Mouse (Mus musculus) frontal cortex, postnatal 36 days (tissue): ENCODE results near the gene H2afy2.

Experiments
- DNase-seq, 2 experiments: peaks; one replicate each; pipeline ENCODE4 v3.0.0; 2022; ENCODE audit warnings: low spot score in 2 of 2

Gene H2afy2

DNA sequence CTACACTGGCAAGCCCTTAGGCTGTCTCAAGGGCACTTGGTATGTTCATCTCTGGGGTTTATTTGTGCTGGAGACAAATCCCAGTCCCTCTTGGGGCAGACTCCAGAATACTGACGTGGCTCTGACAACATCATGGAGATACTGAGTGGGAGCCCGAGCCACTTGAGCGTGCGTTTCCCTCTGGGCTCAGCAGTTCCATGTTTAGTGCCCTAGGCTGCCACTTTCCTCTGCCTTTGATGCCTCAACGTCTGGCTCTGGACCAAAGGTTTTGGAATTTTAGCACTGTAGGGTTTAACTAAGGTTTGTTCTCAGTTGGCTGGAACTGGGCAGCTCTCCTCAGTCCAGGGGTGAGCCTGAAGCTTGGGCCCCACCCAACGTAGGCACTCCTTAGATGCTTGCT lies 60.7 kb downstream of the H2afy2 start:
- DNase-seq, result no peak

DNA sequence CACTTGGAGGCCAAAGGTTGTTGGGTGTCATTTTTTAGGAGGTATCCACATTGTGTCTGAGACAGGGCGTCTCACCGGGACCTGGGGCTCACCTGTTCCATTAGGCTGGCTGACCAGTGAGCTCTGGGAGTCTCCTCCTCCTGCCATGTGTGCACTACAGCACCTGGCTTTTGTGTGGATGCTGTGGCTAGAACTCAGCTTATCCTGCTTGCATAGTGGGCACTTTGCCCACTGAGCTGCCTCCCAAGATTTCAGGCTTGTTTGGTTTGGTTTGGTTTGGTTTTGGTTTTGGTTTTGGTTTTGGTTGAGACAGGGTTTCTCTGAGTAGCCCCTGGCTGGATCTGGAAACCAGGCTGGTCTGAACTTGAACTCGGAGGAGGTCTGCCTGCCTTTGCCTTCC lies 61.7 kb downstream of the H2afy2 start:
- DNase-seq, result no peak

DNA sequence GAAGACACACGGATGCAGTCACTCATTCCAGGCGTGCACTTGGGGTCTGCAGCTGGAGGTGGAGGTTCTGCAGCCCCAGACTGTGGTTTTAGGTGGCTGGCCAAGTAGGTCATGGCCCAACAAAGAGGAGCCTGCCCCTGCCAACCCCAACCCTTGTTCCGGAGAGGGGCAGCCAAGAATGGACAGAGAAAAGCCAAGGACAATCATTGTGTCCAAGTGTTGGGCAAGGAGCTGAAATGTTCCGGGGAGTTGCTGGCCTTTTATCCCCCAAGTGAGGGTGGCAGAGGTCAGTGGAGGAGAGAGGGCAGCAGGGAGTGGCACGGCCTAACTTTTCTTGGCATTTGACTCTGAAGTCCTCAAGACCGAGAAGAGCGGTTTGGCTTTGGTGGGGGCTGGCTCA lies 63.6 kb downstream of the H2afy2 start:
- no peak for DNase-seq

DNA sequence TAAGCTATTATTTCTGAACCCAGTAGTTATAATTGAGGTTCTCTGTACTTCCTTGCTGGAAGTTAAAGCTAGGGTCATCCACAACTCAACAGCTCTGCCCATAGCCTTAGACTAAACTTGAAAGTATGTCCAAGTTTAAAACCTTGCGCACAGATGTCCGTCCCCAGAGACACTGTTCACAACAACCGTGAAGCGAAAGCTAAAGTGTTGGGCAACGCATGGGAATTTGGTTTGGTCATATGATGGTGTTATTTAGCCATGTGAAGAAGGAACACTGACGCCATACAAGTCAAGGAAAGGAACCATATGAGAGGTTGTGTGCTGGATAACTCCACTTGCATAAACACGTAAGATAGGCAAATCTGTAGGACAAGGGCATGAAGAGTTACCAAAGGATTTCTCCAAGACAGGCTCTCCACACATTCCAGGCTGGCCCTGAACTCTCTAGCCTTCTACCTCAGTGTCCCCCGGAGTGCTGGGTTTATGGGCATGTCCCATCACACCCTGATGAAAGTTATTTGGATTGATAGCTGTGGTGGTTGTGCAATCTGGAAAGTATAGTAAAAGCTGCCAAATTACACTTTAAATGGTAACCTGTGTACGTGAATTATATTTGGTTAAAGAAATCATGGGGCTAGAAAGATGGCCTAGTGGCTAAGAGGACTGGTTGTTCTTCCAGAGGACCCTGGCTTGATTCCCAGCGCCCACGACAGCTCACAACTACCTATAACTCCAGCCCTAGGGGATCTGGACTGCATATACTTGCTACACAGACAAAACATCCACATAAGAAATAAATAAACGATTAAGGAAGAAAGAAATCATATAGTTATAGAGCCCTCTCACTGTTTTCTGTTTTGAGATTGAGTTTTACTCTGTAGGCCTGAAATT lies 66.3 kb downstream of the H2afy2 start:
- DNase-seq, result no peak

DNA sequence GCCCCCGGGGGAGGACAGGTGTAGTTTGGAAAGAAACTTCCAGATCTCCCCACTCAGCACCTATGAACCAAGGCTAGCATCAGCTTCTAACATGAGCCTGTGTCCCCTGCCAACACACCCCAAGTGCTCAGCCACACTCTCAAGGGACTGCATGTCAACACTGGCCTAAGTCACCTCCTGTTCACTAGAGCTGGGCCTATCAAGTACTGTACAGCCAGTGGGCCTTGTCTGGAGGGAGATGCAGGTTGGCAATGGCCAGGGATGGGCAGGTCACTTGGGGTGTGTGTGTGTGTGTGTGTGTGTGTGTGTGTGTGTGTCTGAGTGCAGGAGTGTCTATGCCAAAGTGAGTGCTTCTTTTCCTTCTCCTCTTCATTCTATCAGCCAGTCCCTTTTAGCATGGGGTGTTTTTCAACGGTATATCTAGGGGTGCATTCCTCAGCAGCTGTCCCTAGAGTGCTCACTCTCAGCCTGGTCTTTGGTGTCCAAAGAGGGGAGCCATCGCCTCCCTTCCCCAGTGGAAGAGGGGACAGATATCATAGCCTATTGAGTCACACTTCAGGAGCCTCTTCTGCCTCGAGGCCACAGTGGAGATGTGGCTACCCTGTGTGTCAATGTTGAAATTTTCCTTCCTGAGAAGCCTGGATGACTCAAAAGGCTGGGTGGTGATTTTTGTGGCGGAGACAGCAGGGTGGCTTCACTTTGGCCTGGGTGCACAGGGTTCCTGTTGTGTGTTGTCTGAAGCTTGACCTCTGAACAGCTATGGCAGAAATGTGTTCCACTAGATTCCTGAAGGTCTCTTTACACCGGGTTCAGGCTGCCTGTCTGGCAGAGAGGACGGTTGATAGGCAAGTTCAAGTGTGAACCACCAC lies 67.7 kb downstream of the H2afy2 start:
- no peak for DNase-seq

DNA sequence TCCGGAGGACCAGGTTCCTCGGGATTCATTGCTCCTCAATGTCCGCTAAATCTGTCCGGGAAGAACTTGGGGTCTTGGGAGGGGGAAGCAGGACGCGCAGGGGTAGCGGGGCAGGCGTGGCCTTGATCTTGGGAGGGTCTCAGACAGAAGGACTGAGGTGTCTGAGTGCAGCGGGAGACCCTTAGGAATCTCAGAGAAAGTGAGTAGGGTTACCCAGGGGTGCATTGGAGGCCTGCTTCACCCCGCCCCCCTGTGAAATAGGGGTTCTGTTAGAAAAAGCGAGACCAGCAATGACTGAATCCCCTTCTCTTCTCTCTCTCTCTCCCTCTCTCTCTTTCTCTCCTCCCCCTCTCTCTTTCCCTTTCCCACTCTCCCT lies 68.5 kb downstream of the H2afy2 start:
- DNase-seq, result no peak

DNA sequence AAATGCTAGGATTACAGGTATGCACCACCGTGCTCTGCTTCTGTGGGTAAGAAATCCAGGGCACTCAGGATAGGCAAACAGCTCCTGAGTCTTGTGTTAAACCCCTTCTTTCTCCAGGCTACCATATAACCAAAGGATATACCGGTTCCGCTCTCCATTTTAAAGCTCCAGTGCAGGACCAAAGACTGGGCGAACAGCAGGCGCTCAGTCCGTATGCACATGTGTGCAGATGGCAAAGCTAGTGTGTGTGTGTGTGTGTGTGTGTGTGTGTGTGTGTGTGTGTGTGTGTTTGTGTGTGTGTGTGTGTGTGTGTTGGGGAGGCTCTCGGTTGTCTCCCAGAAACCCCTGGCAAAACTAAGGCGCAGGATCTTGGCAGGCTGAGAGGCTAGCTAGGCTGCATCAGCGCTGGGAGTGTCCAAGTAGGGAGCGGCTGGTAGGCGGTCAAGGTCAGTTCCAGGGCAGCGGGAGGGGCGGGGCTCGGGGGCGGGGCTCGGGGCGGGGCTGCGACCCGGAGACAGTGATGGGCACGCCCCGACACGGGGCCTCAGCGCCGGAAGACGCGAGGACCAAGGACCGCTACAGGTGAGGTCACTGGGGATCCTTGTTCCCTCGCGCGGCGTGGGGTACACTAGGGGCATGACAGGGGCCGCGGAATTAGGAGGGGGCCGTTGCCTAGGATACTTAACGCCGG lies 69.0 kb downstream of the H2afy2 start, which contains the start of gene Aifm2:
Gene Aifm2 (plus strand): TSS at position 493 of the 691 bp plus-strand sequence.
- no peak for DNase-seq

DNA sequence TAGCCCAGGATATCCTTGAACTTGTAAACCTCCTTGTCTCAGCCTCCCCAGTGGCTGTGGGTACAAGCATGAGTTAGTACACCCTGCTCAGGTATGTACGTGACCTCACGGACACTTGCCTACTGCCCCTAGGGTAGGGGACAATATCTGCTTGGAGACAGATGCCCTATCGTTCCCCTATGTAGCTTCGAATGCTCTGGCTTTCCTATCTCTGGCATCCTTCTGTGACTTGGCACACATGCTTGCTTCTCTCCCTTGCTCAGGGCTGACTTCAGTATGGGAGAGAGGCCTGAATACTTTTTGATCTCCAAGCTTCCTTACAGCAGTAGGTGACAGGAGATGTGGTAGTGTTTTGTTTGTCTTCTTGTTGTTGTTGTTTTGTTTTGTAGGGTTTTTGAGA lies 69.8 kb downstream of the H2afy2 start:
- DNase-seq, result no peak

DNA sequence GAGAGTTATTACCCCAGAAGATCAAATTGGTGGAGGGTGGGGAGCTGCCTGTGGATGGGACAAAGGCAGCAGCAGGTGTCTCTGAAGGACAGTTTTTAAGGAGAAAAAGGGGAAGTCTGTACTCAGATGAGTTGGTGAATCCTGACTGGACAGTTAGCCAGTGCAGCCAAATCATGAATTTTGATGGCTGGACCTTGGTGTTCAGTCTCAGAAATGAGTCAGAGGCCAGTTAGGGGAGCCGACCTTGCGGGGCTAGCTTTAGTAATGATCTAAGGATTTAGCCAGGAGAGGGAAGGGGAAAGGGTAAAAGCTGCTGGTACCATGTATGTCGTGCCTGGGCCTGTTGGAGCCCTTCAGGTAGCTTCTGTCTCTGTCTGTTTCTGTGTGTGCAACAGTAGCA lies 70.3 kb downstream of the H2afy2 start:
- DNase-seq, result no peak

DNA sequence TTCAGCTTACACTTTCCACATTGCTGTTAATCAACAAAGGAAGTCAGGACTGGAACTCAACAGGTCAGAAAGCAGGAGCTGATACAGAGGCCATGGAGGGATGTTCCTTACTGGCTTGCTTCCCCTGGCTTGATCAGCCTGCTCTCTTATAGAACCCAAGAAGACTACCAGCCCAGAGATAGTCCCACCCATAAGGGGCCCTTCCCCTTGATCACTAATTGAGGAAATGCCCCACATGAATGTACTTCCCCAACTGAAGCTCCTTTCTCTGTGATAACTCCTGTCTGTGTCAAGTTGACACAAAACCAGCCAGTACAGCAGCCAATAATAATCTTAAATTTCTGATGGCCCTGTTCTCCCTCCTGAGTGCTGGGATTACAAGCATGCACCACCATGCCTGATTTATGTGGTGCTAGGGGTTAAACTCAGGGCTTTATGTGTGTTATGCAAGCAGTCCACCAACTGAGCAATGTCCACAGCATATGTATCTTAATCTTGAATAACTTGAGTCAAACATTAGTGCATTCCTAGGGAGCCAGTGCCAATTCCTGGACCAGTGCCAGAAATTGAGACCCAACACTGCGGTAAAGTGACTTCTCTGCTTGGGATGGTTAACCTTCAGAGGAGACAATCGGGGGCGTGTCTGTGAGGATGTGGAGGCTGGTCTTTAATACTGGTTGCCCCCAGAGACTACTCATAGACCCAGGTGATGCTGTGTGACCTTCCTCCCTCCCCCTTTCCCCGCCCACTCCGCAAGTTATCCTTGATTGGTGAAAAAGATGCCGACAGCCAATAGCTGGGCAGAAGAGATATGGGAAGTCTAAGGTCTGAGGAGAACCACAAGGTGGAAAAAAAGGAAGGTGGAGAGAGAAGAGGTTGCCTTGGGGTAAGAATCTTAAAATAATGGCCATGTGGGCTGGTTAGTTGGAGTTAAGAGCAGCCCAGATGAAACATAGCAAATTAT lies 77.3 kb downstream of the H2afy2 start:
- no peak for DNase-seq

DNA sequence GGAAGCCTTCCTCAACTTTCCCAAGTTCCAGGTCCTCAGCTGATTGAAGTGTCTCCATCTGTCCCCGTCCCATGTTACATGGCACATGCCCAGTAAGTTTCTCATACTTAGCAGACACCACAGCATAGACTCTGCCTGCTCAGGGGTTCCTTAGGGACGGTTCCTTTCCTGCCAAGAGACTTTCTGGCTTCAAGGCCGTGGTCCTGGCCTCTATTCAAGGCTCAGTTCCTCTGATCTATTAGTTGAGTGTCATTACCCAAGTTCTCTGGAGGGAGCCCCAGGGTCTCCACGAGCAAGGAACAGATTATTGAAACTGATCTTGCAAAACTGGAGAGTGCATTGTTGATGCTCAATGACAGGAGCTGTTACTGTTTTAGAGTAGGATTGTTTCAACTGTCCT lies 79.3 kb downstream of the H2afy2 start:
- no peak for DNase-seq

DNA sequence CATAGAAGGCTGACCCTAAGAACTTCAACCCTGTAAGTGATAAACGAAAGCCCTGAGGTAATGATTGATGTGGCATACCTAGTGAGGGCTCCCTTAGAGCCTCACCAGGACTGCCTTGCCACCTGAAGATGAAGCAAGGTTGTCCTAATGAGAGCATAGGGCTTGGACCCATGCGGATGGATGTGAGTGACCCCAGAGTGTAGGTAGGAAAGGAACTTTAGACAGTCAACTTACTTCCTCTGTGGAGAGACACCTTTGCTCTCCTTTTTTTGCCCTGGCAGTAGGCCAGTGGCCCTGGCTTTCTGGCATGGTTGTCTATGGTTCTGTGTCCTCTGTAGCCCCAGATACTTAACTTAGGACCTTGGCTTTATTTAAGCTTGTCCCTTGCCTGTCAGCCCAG lies 86.9 kb downstream of the H2afy2 start:
- DNase-seq, result no peak

DNA sequence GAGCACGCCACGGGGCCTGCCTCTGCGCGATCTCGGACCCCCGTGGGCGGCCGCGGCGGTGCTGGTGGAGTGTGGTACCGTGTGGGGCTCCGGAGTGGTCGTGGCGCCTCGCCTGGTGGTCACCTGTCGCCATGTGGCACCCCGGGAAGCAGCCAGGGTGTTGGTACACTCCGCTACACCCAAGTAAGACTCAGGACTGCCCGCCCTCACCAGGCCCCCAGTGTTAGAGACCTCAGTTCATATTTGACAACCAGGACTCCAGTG lies 87.5 kb downstream of the H2afy2 start:
- no peak for DNase-seq

DNA sequence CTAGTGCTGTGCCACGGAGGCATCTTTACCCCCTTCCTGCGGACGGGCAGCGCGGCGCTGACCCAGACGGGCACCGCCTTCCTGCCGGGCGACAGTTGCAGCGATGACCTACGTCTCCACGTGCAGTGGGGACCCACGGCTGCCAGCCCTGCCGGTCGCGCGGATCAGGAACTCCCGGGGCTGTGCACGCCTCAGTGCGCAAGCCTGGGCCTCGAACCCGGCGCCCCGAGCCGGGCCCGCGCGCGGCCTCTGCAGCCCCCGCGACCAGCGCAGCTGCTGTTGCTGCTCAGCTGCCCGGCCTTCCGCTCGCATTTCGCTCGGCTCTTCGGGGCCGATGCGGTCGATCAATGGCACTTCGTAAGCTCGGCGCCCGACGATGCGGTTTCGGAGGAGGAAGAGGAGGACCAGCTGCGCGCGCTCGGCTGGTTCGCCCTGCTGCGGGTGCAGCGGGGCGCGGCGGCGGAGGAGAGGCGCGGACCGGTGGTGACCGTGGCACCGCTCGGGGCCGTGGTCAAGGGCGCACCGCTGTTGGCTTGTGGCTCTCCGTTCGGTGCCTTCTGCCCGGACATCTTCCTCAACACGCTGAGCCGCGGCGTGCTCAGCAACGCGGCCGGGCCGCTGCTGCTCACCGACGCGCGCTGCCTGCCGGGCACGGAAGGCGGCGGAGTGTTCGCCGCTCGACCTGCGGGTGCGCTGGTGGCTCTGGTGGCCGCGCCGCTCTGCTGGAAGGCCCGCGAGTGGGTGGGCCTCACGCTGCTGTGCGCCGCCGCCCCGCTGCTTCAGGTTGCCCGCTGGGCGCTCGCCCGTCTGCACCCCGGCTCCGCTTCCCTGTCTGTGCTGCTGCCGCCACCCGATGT lies 88.0 kb downstream of the H2afy2 start:
- DNase-seq, result no peak

DNA sequence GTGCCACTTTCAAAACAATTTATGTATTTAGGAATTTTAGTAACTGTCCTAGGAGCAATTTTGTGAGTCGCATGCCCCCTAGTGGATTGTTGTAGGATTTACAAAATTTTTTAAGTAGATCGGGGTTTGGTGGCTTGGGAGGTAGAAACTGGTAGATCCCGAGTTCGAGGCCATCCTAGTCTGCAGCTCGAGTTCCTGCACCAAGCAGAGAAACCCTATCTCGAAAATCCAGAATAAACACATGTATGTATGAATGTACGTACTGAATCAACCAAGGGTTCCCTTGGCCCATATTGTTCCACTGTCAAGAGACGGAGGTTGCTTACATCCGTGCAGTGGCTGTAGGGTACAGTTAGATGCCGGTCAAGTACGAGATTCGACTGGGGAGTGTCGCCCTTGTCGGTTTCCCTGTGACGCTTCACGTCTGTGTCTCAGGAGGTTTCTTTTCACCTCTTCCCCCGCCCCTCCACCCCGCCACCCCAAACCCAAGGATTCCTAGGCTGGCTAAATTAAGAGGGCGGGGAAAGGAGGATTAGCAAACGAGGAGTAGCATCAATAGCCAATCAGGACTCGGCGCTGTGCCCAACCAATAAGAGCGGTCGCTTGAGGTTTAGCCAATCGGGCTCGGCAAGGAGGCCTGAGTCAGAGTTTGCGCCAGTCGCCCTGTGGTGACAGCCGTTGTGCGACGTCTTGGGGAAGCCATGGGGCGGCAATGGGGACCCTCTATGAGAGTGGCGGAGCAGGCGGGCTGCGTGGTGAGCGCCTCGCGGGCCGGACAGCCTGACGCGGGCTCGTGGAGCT lies 88.9 kb downstream of the H2afy2 start, which contains the start of gene Tysnd1:
Gene Tysnd1 (plus strand): TSS at position 645 of the 801 bp plus-strand sequence.
- peak; percentile 97 to 98 for DNase-seq

DNA sequence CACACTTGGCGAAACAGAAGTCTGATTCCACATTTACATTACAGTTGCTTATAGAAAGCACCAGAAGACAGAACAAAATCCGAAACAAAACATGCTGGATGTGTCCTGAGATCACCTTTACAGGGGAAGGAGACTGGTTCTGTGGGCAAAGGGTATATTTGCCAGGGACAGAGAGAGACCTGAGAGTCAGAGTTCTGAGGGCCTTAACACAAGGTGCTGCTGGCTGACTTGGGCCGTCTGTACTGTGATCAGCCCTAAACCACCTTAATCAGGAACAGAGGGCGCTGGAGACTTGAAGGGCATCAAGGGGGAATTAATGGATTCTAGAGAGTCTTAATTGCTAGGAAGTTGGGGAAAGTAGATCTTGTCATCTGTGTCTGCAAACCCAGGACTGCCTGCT lies 90.4 kb downstream of the H2afy2 start:
- no peak for DNase-seq

DNA sequence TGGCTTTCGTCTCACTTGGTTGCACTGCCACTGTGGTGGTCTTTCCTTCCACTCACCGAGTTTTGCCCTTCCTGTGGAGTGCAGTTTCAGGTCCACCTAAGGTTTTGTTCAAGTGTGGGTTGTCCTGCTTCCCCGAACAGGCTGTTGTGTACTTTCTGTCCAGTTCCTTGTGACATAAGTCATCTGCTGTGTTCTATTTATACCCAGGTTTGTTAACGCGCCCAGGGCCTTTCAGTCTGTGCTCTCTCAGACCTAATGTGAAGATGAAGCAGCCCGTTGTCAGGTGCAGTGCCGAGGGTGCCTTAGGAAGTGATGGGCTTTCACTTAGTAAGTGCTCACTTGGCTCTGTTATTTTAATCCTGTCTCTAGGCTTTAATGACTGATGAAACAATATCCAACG lies 94.5 kb downstream of the H2afy2 start:
- no peak for DNase-seq
